Mouse (Mus musculus): ENCODE results near the gene Ank. TPM values are rescaled to one million over a fixed set of nuclear protein-coding genes. Genes with fewer than 3 reads are reported as not detected.

Gene Ank
- polyA plus RNA-seq, 1 experiment from 2014 or later, result 11.0 TPM

- WGBS, result 80% methylated on average over 11 of the region's 11 CpGs
- no peak overlapping the region for H3K4me3 ChIP-seq
- H3K27ac ChIP-seq, result no peak overlapping the region
- peaks cover 14% of the 10 kb centered on the region for H3K4me1 ChIP-seq (replicated peaks)
- no peaks in the 10 kb centered on the region for H3K9me3 ChIP-seq
- H3K27me3 ChIP-seq (ENCODE audit: insufficient read depth, poor library complexity, severe bottlenecking), result no peaks in the 10 kb centered on the region
- H3K36me3 ChIP-seq, result peaks cover 17% of the 10 kb centered on the region
- DNase-seq (ENCODE audit: low spot score), result no peak
Measured at GRCm38 (mm10) chr15:27560315-27560714, 93.8 kb downstream of the Ank start.

GRCm38 (mm10) chr15:27564106-27565100, 97.9 kb downstream of the Ank start:
- no peaks in the 10 kb centered on the region for H3K9me3 ChIP-seq
- 0 out of 2 replicates have a peak, but pooled peaks cover under 1% of the 10 kb centered on the region for H3K4me1 ChIP-seq (replicated peaks)
- WGBS, result 91% methylated on average over 14 of the region's 14 CpGs
- no peak for DNase-seq (ENCODE audit: low spot score)
- no peaks in the 10 kb centered on the region for H3K27me3 ChIP-seq (ENCODE audit: insufficient read depth, poor library complexity, severe bottlenecking)
- peaks cover 40% of the 10 kb centered on the region for H3K36me3 ChIP-seq
- H3K4me3 ChIP-seq, result no peak overlapping the region
- H3K27ac ChIP-seq, result no peak overlapping the region

GRCm38 (mm10) chr15:27565626-27566185, 99.2 kb downstream of the Ank start:
- no peak overlapping the region for H3K4me3 ChIP-seq
- peaks cover 41% of the 10 kb centered on the region for H3K36me3 ChIP-seq
- H3K9me3 ChIP-seq, result no peaks in the 10 kb centered on the region
- no peaks in the 10 kb centered on the region for H3K27me3 ChIP-seq (ENCODE audit: insufficient read depth, poor library complexity, severe bottlenecking)
- no peak for DNase-seq (ENCODE audit: low spot score)
- 91% methylated on average over 10 of the region's 10 CpGs for WGBS
- H3K27ac ChIP-seq, result no peak overlapping the region
- H3K4me1 ChIP-seq (replicated peaks), result no peaks in the 10 kb centered on the region

- no peaks in the 10 kb centered on the region for H3K4me1 ChIP-seq (replicated peaks)
- no peaks in the 10 kb centered on the region for H3K27me3 ChIP-seq (ENCODE audit: insufficient read depth, poor library complexity, severe bottlenecking)
- H3K36me3 ChIP-seq, result peaks cover 53% of the 10 kb centered on the region
- WGBS, result 85% methylated on average over 16 of the region's 16 CpGs
- no peak for DNase-seq (ENCODE audit: low spot score)
- H3K9me3 ChIP-seq, result no peaks in the 10 kb centered on the region
- no peak overlapping the region for H3K27ac ChIP-seq
- H3K4me3 ChIP-seq, result no peak overlapping the region
Measured at GRCm38 (mm10) chr15:27567356-27567755, 100.9 kb downstream of the Ank start.

- Histone ChIP-seq H3K4me1 (replicated peaks) (no peaks in the 10 kb centered on the region), H3K27ac (no peak overlapping the region), H3K27me3 (ENCODE audit: insufficient read depth, poor library complexity, severe bottlenecking) (no peaks in the 10 kb centered on the region), H3K4me3 (no peak overlapping the region), H3K36me3 (peaks cover 62% of the 10 kb centered on the region), H3K9me3 (no peaks in the 10 kb centered on the region)
- no peak for DNase-seq (ENCODE audit: low spot score)
- 84% methylated on average over 6 of the region's 6 CpGs for WGBS
Measured at GRCm38 (mm10) chr15:27568371-27568770, 101.9 kb downstream of the Ank start.

GRCm38 (mm10) chr15:27569924-27570323, 103.4 kb downstream of the Ank start:
- Histone ChIP-seq H3K36me3 (peaks cover 56% of the 10 kb centered on the region), H3K4me1 (replicated peaks) (no peaks in the 10 kb centered on the region), H3K4me3 (no peak overlapping the region), H3K27me3 (ENCODE audit: insufficient read depth, poor library complexity, severe bottlenecking) (no peaks in the 10 kb centered on the region), H3K9me3 (no peaks in the 10 kb centered on the region), H3K27ac (no peak overlapping the region)
- DNase-seq (ENCODE audit: low spot score), result no peak
- 79% methylated on average over 2 of the region's 2 CpGs for WGBS

- no peaks in the 10 kb centered on the region for H3K27me3 ChIP-seq (ENCODE audit: insufficient read depth, poor library complexity, severe bottlenecking)
- no peak overlapping the region for H3K27ac ChIP-seq
- no peak for DNase-seq (ENCODE audit: low spot score)
- WGBS, result 95% methylated on average over 4 of the region's 4 CpGs
- H3K4me3 ChIP-seq, result no peak overlapping the region
- no peaks in the 10 kb centered on the region for H3K9me3 ChIP-seq
- peaks cover 54% of the 10 kb centered on the region for H3K36me3 ChIP-seq
- H3K4me1 ChIP-seq (replicated peaks), result no peaks in the 10 kb centered on the region
Measured at GRCm38 (mm10) chr15:27570385-27570784, 103.9 kb downstream of the Ank start.

- H3K9me3 ChIP-seq, result no peaks in the 10 kb centered on the region
- peaks cover 46% of the 10 kb centered on the region for H3K36me3 ChIP-seq
- no peak overlapping the region for H3K27ac ChIP-seq
- H3K27me3 ChIP-seq (ENCODE audit: insufficient read depth, poor library complexity, severe bottlenecking), result no peaks in the 10 kb centered on the region
- no peak for DNase-seq (ENCODE audit: low spot score)
- H3K4me3 ChIP-seq, result no peak overlapping the region
- no peaks in the 10 kb centered on the region for H3K4me1 ChIP-seq (replicated peaks)
- WGBS, result 94% methylated on average over 8 of the region's 8 CpGs
Measured at GRCm38 (mm10) chr15:27571179-27571578, 104.7 kb downstream of the Ank start.

GRCm38 (mm10) chr15:27574992-27575781, 108.7 kb downstream of the Ank start:
- WGBS, result 87% methylated on average over 8 of the region's 8 CpGs

GRCm38 (mm10) chr15:27575932-27576331, 109.5 kb downstream of the Ank start:
- Histone ChIP-seq H3K27me3 (ENCODE audit: insufficient read depth, poor library complexity, severe bottlenecking) (no peaks in the 10 kb centered on the region), H3K36me3 (peaks cover 28% of the 10 kb centered on the region), H3K27ac (no peak overlapping the region), H3K4me1 (replicated peaks) (peaks cover 4% of the 10 kb centered on the region), H3K9me3 (no peaks in the 10 kb centered on the region), H3K4me3 (no peak overlapping the region)
- WGBS, result 93% methylated on average over 3 of the region's 3 CpGs
- DNase-seq (ENCODE audit: low spot score), result no peak

More at GRCm38 (mm10) chr15:27574992-27575781, 108.7 kb downstream of the Ank start:
- H3K36me3 ChIP-seq, result peaks cover 28% of the 10 kb centered on the region
- no peak for DNase-seq (ENCODE audit: low spot score)
- no peak overlapping the region for H3K4me3 ChIP-seq
- no peak overlapping the region for H3K27ac ChIP-seq
- H3K9me3 ChIP-seq, result no peaks in the 10 kb centered on the region
- H3K27me3 ChIP-seq (ENCODE audit: insufficient read depth, poor library complexity, severe bottlenecking), result no peaks in the 10 kb centered on the region
- H3K4me1 ChIP-seq (replicated peaks), result no peaks in the 10 kb centered on the region

- H3K36me3 ChIP-seq, result peaks cover 20% of the 10 kb centered on the region
- DNase-seq (ENCODE audit: low spot score), result no peak
- no peak overlapping the region for H3K27ac ChIP-seq
- peaks cover 14% of the 10 kb centered on the region for H3K4me1 ChIP-seq (replicated peaks)
- no peak overlapping the region for H3K4me3 ChIP-seq
- H3K9me3 ChIP-seq, result no peaks in the 10 kb centered on the region
- H3K27me3 ChIP-seq (ENCODE audit: insufficient read depth, poor library complexity, severe bottlenecking), result no peaks in the 10 kb centered on the region
- 90% methylated on average over 1 of the region's 1 CpGs for WGBS
Measured at GRCm38 (mm10) chr15:27576886-27577285, 110.4 kb downstream of the Ank start.

- DNase-seq (ENCODE audit: low spot score), result no peak
- 82% methylated on average over 16 of the region's 16 CpGs for WGBS
- Histone ChIP-seq H3K4me1 (replicated peaks) (peaks cover 18% of the 10 kb centered on the region), H3K27me3 (ENCODE audit: insufficient read depth, poor library complexity, severe bottlenecking) (no peaks in the 10 kb centered on the region), H3K4me3 (no peak overlapping the region), H3K9me3 (no peaks in the 10 kb centered on the region), H3K36me3 (peaks cover 15% of the 10 kb centered on the region; the same call in 1 of the 2 replicates), H3K27ac (no peak overlapping the region)
Measured at GRCm38 (mm10) chr15:27577915-27578780, 111.7 kb downstream of the Ank start.

All from hindbrain, embryonic 10.5 days (tissue).